Mouse (Mus musculus) liver, embryonic 15.5 days (tissue): ENCODE measurements around the gene Sirpb1b. TPM values are rescaled to one million over a fixed set of nuclear protein-coding genes. Genes with fewer than 3 reads are reported as not detected.

Experiments
- polyA plus RNA-seq: library from polyadenylated mRNA; unstranded; fragments of >200 nt; fragmentation: Nextera tagmentation; extraction: Ambion mirVana; gene quantifications from 2 replicates; pipeline ENCODE4 v1.2.1, GENCODE M21; 2015

Sirpb1b gene
- polyA plus RNA-seq, 1 experiment from 2014 or later = 0.30 TPM

Other genes with a start within 250 kb of the Sirpb1b start
- gene Gm9733, start 242.8 kb downstream of the Sirpb1b start, polyA plus RNA-seq = 0.60 TPM in 2 replicates
- gene Sirpb1a, start 148.5 kb downstream of the Sirpb1b start, polyA plus RNA-seq = 0.12 TPM in 1 of 2 replicates, not detected in the other